Mouse (Mus musculus): ENCODE measurements around the gene Pim1. TPM values are rescaled to one million over a fixed set of nuclear protein-coding genes. Genes with fewer than 3 reads are reported as not detected.

Pim1 gene
- polyA plus RNA-seq (2012; rRNA removed; ENCODE audit: low replicate concordance): 59.8 and 198 TPM in 2 replicates

DNA sequence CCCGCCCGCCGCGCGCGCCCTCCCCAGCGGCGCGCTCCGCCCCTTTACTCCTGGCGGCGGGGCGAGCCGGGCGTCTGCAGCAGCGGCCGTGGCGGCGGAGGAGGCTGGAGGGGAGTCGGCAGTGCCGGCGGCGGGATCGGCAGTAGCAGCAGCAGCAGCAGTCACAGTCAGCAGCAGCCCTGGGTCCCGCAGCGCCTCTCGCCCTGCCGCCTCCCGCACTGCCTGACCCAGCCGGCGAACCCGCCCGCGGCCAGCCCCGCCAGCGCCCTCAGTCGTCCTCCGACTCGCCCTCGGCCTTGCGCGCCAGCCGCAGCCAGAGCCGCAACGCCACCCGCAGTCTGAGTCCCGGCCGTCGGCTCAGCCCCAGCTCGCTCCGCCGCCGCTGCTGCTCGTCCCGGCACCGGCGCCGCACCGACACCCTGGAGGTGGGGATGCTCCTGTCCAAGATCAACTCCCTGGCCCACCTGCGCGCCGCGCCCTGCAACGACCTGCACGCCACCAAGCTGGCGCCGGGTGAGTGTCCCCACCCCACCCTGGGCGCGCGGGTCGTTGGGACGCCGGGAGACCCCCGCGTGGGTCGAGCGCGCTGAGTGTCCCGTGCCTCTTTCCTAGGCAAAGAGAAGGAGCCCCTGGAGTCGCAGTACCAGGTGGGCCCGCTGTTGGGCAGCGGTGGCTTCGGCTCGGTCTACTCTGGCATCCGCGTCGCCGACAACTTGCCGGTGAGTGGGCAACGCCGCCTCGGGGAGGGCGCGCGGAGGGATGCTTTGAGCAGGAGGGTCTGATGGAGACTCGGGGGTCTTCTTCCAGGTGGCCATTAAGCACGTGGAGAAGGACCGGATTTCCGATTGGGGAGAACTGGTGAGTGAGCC, at the start of gene Pim1:
Gene Pim1 (plus strand): TSS at position 41 of the 869 bp plus-strand sequence.

Other genes starting within 250 kb of the Pim1 start
- gene Ppil1, start 226.6 kb upstream of the Pim1 start, polyA plus RNA-seq (2012; rRNA removed; ENCODE audit: low replicate concordance): 22.4 and 27.2 TPM in 2 replicates
- gene BC004004, start 222.0 kb upstream of the Pim1 start, polyA plus RNA-seq (2012; rRNA removed; ENCODE audit: low replicate concordance): 35.7 and 53.2 TPM in 2 replicates
- gene Pi16, start 173.1 kb upstream of the Pim1 start, polyA plus RNA-seq (2012; rRNA removed; ENCODE audit: low replicate concordance): 1.0 and 2.4 TPM in 2 replicates
- gene Mtch1, start 142.8 kb upstream of the Pim1 start, polyA plus RNA-seq (2012; rRNA removed; ENCODE audit: low replicate concordance): 165 and 261 TPM in 2 replicates
- 12.8 and 22.0 TPM in 2 replicates for gene Fgd2, start 129.8 kb upstream of the Pim1 start, polyA plus RNA-seq (2012; rRNA removed; ENCODE audit: low replicate concordance)
- not detected in 2 replicates for gene Gm17657, start 58.9 kb downstream of the Pim1 start, polyA plus RNA-seq (2012; rRNA removed; ENCODE audit: low replicate concordance)
- 22.1 and 27.2 TPM in 2 replicates for gene Tbc1d22b, start 59.0 kb downstream of the Pim1 start, polyA plus RNA-seq (2012; rRNA removed; ENCODE audit: low replicate concordance)
- not detected in 2 replicates for gene Tmem217, start 61.6 kb downstream of the Pim1 start, polyA plus RNA-seq (2012; rRNA removed; ENCODE audit: low replicate concordance)
- gene Rnf8, start 124.0 kb downstream of the Pim1 start, polyA plus RNA-seq (2012; rRNA removed; ENCODE audit: low replicate concordance): 12.4 and 14.7 TPM in 2 replicates
- 0.08 and 0.20 TPM in 2 replicates for gene Gm28043, start 124.1 kb downstream of the Pim1 start, polyA plus RNA-seq (2012; rRNA removed; ENCODE audit: low replicate concordance)
- 9.2 and 10.1 TPM in 2 replicates for gene Cmtr1, start 169.8 kb downstream of the Pim1 start, polyA plus RNA-seq (2012; rRNA removed; ENCODE audit: low replicate concordance)
- 1.9 and 3.7 TPM in 2 replicates for gene Ccdc167, start 226.3 kb downstream of the Pim1 start, polyA plus RNA-seq (2012; rRNA removed; ENCODE audit: low replicate concordance)

Measured in duodenum, adult 2 months (tissue).